Mouse (Mus musculus): ENCODE measurements around the gene Layn.

DNA sequence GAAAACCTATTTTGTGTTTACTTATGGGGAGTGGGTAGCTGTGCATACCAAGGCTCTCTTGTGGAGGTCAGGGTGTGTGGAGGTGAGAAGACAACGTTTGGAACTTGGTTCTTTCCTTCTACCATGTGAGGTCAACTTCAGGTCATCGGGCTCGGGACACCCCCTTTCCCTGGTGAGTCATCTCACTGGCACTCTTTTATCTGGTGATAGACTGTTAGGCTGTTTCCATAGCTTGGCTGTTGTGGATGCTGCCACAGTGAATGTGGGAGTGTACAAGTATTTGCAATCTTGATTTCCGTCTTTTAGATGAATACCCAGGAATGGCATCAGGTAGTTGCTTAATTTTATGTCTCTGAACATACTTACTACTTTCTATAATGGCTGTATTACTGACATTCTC lies 61.2 kb downstream of the Layn start:
- TF ChIP-seq GATA1 (IDR thresholded peaks at IDR 0.05; ENCODE audit: low read length) = no peak
- no peak for TF ChIP-seq TAL1 (IDR thresholded peaks at IDR 0.05; ENCODE audit: low read length)

Data from erythroblast, embryonic 14.5 days (primary cell).